Mouse (Mus musculus) spleen, postnatal 36 days (tissue): ENCODE results near the gene Tnfrsf14.

Experiments
- DNase-seq, 2 experiments: peaks; one replicate each; pipeline ENCODE4 v3.0.0; 2022; ENCODE audit warnings: low spot score in 2 of 2, mixed read lengths in 1 of 2

The Tnfrsf14 gene

GRCm38 (mm10) chr4:154948940-154949588 is 20.7 kb upstream of the Tnfrsf14 start:
- DNase-seq: no peak

GRCm38 (mm10) chr4:154948066-154948939 is 19.9 kb upstream of the Tnfrsf14 start:
- no peak for DNase-seq

- no peak for DNase-seq
Measured at GRCm38 (mm10) chr4:154946319-154946718, 18.0 kb upstream of the Tnfrsf14 start.

- DNase-seq: peak; percentile 85 to 88
Measured at GRCm38 (mm10) chr4:154944121-154944590, 15.8 kb upstream of the Tnfrsf14 start.

- no peak for DNase-seq
Measured at GRCm38 (mm10) chr4:154943323-154944039, 15.1 kb upstream of the Tnfrsf14 start.

GRCm38 (mm10) chr4:154942632-154943322 is 14.4 kb upstream of the Tnfrsf14 start:
- peak; percentile 58 to 59 for DNase-seq

GRCm38 (mm10) chr4:154941831-154942230 is 13.5 kb upstream of the Tnfrsf14 start:
- DNase-seq: no peak

GRCm38 (mm10) chr4:154940156-154940555 is 11.8 kb upstream of the Tnfrsf14 start:
- peak; percentile 63 to 66 for DNase-seq

GRCm38 (mm10) chr4:154937746-154938145 is 9.4 kb upstream of the Tnfrsf14 start:
- DNase-seq: no peak

GRCm38 (mm10) chr4:154936542-154937255 is 8.3 kb upstream of the Tnfrsf14 start:
- DNase-seq: peak; percentile 50 to 61

GRCm38 (mm10) chr4:154935788-154936187 is 7.4 kb upstream of the Tnfrsf14 start:
- no peak for DNase-seq

- DNase-seq: no peak
Measured at GRCm38 (mm10) chr4:154934800-154935199, 6.4 kb upstream of the Tnfrsf14 start.

GRCm38 (mm10) chr4:154933306-154933907 is 5.0 kb upstream of the Tnfrsf14 start:
- DNase-seq: no peak

- peak; percentile 60 to 74 for DNase-seq
Measured at GRCm38 (mm10) chr4:154929088-154929660, 811 bp upstream of the Tnfrsf14 start.

GRCm38 (mm10) chr4:154927899-154928337 is 445 bp downstream of the Tnfrsf14 start:
- peak; percentile 66 to 77 for DNase-seq

GRCm38 (mm10) chr4:154926969-154927898 is 1.1 kb downstream of the Tnfrsf14 start:
- DNase-seq: no peak

- peak in 1 of 2 experiments; percentile 55 for DNase-seq
Measured at GRCm38 (mm10) chr4:154925413-154925812, 3.0 kb downstream of the Tnfrsf14 start.

- no peak for DNase-seq
Measured at GRCm38 (mm10) chr4:154922931-154923330, 5.4 kb downstream of the Tnfrsf14 start.

GRCm38 (mm10) chr4:154922291-154922690 is 6.1 kb downstream of the Tnfrsf14 start:
- no peak for DNase-seq
